Mouse (Mus musculus) R1 (cell line): ENCODE data around the gene Noa1.

Experiments
- DNase-seq: peaks from one replicate; pipeline ENCODE4 v3.0.0-alpha.2; 2018; ENCODE audit warnings: low read depth, low spot score

Noa1 gene

GRCm38 (mm10) chr5:77290606-77291005 lies 19.3 kb downstream of the Noa1 start:
- DNase-seq = peak; percentile 53

- no peak for DNase-seq
Observed at GRCm38 (mm10) chr5:77289686-77290085, 20.2 kb downstream of the Noa1 start.

GRCm38 (mm10) chr5:77287901-77288300 lies 22.0 kb downstream of the Noa1 start:
- DNase-seq = peak; percentile 77

GRCm38 (mm10) chr5:77286904-77287303 lies 23.0 kb downstream of the Noa1 start:
- no peak for DNase-seq

- no peak for DNase-seq
Observed at GRCm38 (mm10) chr5:77285685-77286084, 24.2 kb downstream of the Noa1 start.

- DNase-seq = peak; percentile 16
Observed at GRCm38 (mm10) chr5:77282242-77282641, 27.6 kb downstream of the Noa1 start.

GRCm38 (mm10) chr5:77281518-77282174 lies 28.2 kb downstream of the Noa1 start:
- peak; percentile 41 for DNase-seq

- DNase-seq = no peak
Observed at GRCm38 (mm10) chr5:77277204-77277603, 32.7 kb downstream of the Noa1 start.

GRCm38 (mm10) chr5:77275950-77276349 lies 33.9 kb downstream of the Noa1 start:
- DNase-seq = peak; percentile 79

- DNase-seq = peak; percentile 60
Observed at GRCm38 (mm10) chr5:77273151-77273550, 36.7 kb downstream of the Noa1 start.

GRCm38 (mm10) chr5:77269399-77269798 lies 40.5 kb downstream of the Noa1 start:
- peak; percentile 86 for DNase-seq

- DNase-seq = peak; percentile 76
Observed at GRCm38 (mm10) chr5:77267957-77268624, 41.8 kb downstream of the Noa1 start.

GRCm38 (mm10) chr5:77267441-77267840 lies 42.4 kb downstream of the Noa1 start:
- DNase-seq = no peak

GRCm38 (mm10) chr5:77266886-77267401 lies 42.9 kb downstream of the Noa1 start:
- DNase-seq = peak; percentile 61

GRCm38 (mm10) chr5:77266066-77266885 lies 43.6 kb downstream of the Noa1 start:
- peak; percentile 72 for DNase-seq

- DNase-seq = peak; percentile 63
Observed at GRCm38 (mm10) chr5:77265671-77266065, 44.2 kb downstream of the Noa1 start.

GRCm38 (mm10) chr5:77265081-77265670 lies 44.7 kb downstream of the Noa1 start, which contains the start of gene Rest:
Gene Rest, plus strand, starts transcription at chr5:77265491.
- peak; percentile 96 for DNase-seq

GRCm38 (mm10) chr5:77262105-77262504 lies 47.8 kb downstream of the Noa1 start:
- DNase-seq = peak; percentile 90

- DNase-seq = no peak
Observed at GRCm38 (mm10) chr5:77261137-77261536, 48.7 kb downstream of the Noa1 start.

- DNase-seq = peak; percentile 75
Observed at GRCm38 (mm10) chr5:77260141-77260540, 49.7 kb downstream of the Noa1 start.

GRCm38 (mm10) chr5:77259315-77259714 lies 50.6 kb downstream of the Noa1 start:
- DNase-seq = peak; percentile 76

GRCm38 (mm10) chr5:77257603-77258002 lies 52.3 kb downstream of the Noa1 start:
- peak; percentile 70 for DNase-seq
